8 mouse cellular contexts compared by ENCODE assay signal in the genomic region with DNA sequence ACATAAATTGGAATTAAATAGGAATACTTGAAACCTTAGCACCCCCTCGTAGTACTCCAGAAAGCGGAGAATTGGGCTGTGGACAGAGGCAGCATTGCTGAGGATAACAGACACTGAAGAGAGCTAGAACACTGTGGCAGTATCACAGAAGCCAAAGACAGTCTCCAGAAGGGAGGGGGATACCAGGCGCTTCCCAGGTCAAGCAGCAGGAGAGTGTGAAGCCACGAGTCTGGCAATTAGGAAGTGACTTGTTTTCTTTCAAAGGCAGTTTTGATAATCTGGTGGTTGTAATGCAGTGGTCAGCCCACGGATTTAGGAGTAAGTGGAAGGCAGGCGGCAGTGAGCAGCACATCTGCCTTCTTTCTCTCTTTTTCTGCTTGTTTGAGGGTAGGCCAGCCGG. TPM values are rescaled to one million over a fixed set of nuclear protein-coding genes. Genes with fewer than 3 reads are reported as not detected.
A peak's percentile ranks its signal among the peaks of the same experiment; 100 is the strongest.
DNase-seq lines count a peak whose midpoint lies in the region; ATAC-seq lines count a peak whose summit lies in the region.

No protein-coding gene starts in this region.

- WGBS in kidney, embryonic 15.5 days = 46% methylated on average over 7 of the region's 7 CpGs
- 35% methylated on average over 7 of the region's 7 CpGs for WGBS in embryonic facial prominence, embryonic 12.5 days
- WGBS in liver, embryonic 12.5 days (ENCODE audit: insufficient replicate concordance) = 42% methylated on average over 7 of the region's 7 CpGs

- no peak overlapping the region for H3K9ac ChIP-seq in kidney, embryonic 15.5 days
- no peak overlapping the region for H3K9ac ChIP-seq in embryonic facial prominence, embryonic 12.5 days
- H3K9ac ChIP-seq in liver, embryonic 12.5 days = no peak overlapping the region

- H3K36me3 ChIP-seq in kidney, embryonic 15.5 days = no peaks in the 10 kb centered on the region
- no peaks in the 10 kb centered on the region for H3K36me3 ChIP-seq in embryonic facial prominence, embryonic 12.5 days
- H3K36me3 ChIP-seq in liver, embryonic 12.5 days = no peaks in the 10 kb centered on the region

- H3K4me2 ChIP-seq in kidney, embryonic 15.5 days = peak overlapping the region; percentile 77
- H3K4me2 ChIP-seq in embryonic facial prominence, embryonic 12.5 days (replicated peaks) = peak overlapping the region; percentile 93
- peak overlapping the region; percentile 1; the same call in 1 of the 2 replicates for H3K4me2 ChIP-seq in liver, embryonic 12.5 days

- no peak for DNase-seq in kidney, adult 11 months
- peak; percentile 61 for DNase-seq in R1 (ENCODE audit: low read depth, low spot score)
- no peak for DNase-seq in left cerebral cortex, postnatal 25 days (ENCODE audit: low spot score in 2 of 2)
- DNase-seq in cerebellum, adult 18-20 months = no peak
- no peak for DNase-seq in adrenal gland, postnatal 36 days

- H3K9me3 ChIP-seq in kidney, embryonic 15.5 days (replicated peaks) = no peaks in the 10 kb centered on the region
- H3K9me3 ChIP-seq in embryonic facial prominence, embryonic 12.5 days = no peaks in the 10 kb centered on the region
- H3K9me3 ChIP-seq in liver, embryonic 12.5 days (replicated peaks) = no peaks in the 10 kb centered on the region

- H3K27ac ChIP-seq in kidney, embryonic 15.5 days = no peak overlapping the region
- H3K27ac ChIP-seq in embryonic facial prominence, embryonic 12.5 days = no peak overlapping the region
- H3K27ac ChIP-seq in liver, embryonic 12.5 days = no peak overlapping the region

- no peak for ATAC-seq in kidney, embryonic 15.5 days (replicated peaks; ENCODE audit: low FRiP score)
- no peak for ATAC-seq in embryonic facial prominence, embryonic 12.5 days (ENCODE audit: insufficient number of reproducible peaks, insufficient read depth, low FRiP score, low TSS enrichment)
- ATAC-seq in liver, embryonic 12.5 days = no peak

- peaks cover 16% of the 10 kb centered on the region for H3K4me1 ChIP-seq in kidney, embryonic 15.5 days
- peaks cover 8% of the 10 kb centered on the region; the same call in 1 of the 2 replicates for H3K4me1 ChIP-seq in embryonic facial prominence, embryonic 12.5 days
- H3K4me1 ChIP-seq in liver, embryonic 12.5 days = peaks cover 21% of the 10 kb centered on the region

- intact Hi-C loops in left cerebral cortex, postnatal 25 days (cut with DNase I) = loop anchor here (5.0 kb wide), 2 partner anchors 270 to 400 kb away; partner anchors contain the start of gene Urod

- H3K4me3 ChIP-seq in kidney, embryonic 15.5 days (replicated peaks) = peak overlapping the region; percentile 66
- no peak overlapping the region for H3K4me3 ChIP-seq in embryonic facial prominence, embryonic 12.5 days
- no peak overlapping the region for H3K4me3 ChIP-seq in liver, embryonic 12.5 days

- H3K27me3 ChIP-seq in kidney, embryonic 15.5 days = no peaks in the 10 kb centered on the region
- H3K27me3 ChIP-seq in embryonic facial prominence, embryonic 12.5 days = no peaks in the 10 kb centered on the region
- no peaks in the 10 kb centered on the region for H3K27me3 ChIP-seq in liver, embryonic 12.5 days (replicated peaks)

RNA-seq across cellular contexts. Expression of gene Tesk2, which starts 1.5 kb away (rescaled TPM):
- 7.6 and 7.7 TPM in 2 replicates for polyA plus RNA-seq in kidney, embryonic 15.5 days (2015; fragmentation: Nextera tagmentation; extraction: Ambion mirVana)
- 11.8 TPM in 2 replicates for polyA plus RNA-seq in embryonic facial prominence, embryonic 12.5 days (2016; fragmentation: Nextera tagmentation; extraction: Ambion mirVana)
- polyA plus RNA-seq in liver, embryonic 12.5 days (2016; fragmentation: Nextera tagmentation; extraction: Ambion mirVana) = 2.2 and 2.6 TPM in 2 replicates
- 1 to 10 TPM; 4.2 to 5.8 TPM for total RNA-seq in left cerebral cortex, postnatal 25 days (2021)
- 1 to 10 TPM; 2.9 to 5.9 TPM for total RNA-seq in adrenal gland, postnatal 36 days (2021)

RNA-seq across cellular contexts. Expression of gene Ccdc163, which starts 13.9 kb away (rescaled TPM):
- 30.3 and 31.7 TPM in 2 replicates for polyA plus RNA-seq in kidney, embryonic 15.5 days (2015; fragmentation: Nextera tagmentation; extraction: Ambion mirVana)
- 25.2 and 26.3 TPM in 2 replicates for polyA plus RNA-seq in embryonic facial prominence, embryonic 12.5 days (2016; fragmentation: Nextera tagmentation; extraction: Ambion mirVana)
- 17.3 and 17.5 TPM in 2 replicates for polyA plus RNA-seq in liver, embryonic 12.5 days (2016; fragmentation: Nextera tagmentation; extraction: Ambion mirVana)
- 1 to 10 TPM; 4.0 to 6.5 TPM for total RNA-seq in left cerebral cortex, postnatal 25 days (2021)
- 10 to 100 TPM; 16.2 to 19.2 TPM for total RNA-seq in adrenal gland, postnatal 36 days (2021)

RNA-seq across cellular contexts. Expression of gene Mmachc, which starts 14.0 kb away (rescaled TPM):
- 27.2 and 27.9 TPM in 2 replicates for polyA plus RNA-seq in kidney, embryonic 15.5 days (2015; fragmentation: Nextera tagmentation; extraction: Ambion mirVana)
- polyA plus RNA-seq in embryonic facial prominence, embryonic 12.5 days (2016; fragmentation: Nextera tagmentation; extraction: Ambion mirVana) = 26.4 and 28.5 TPM in 2 replicates
- 17.5 and 18.9 TPM in 2 replicates for polyA plus RNA-seq in liver, embryonic 12.5 days (2016; fragmentation: Nextera tagmentation; extraction: Ambion mirVana)
- 10 to 100 TPM; 16.2 to 17.1 TPM for total RNA-seq in left cerebral cortex, postnatal 25 days (2021)
- total RNA-seq in adrenal gland, postnatal 36 days (2021) = 10 to 100 TPM; 32.9 to 33.5 TPM

RNA-seq across cellular contexts. Expression of gene Prdx1, which starts 36.9 kb away (rescaled TPM):
- 1,497 and 1,602 TPM in 2 replicates for polyA plus RNA-seq in kidney, embryonic 15.5 days (2015; fragmentation: Nextera tagmentation; extraction: Ambion mirVana)
- 1,087 and 1,115 TPM in 2 replicates for polyA plus RNA-seq in embryonic facial prominence, embryonic 12.5 days (2016; fragmentation: Nextera tagmentation; extraction: Ambion mirVana)
- polyA plus RNA-seq in liver, embryonic 12.5 days (2016; fragmentation: Nextera tagmentation; extraction: Ambion mirVana) = 916 and 985 TPM in 2 replicates
- 100 to 1,000 TPM; 158 to 160 TPM for total RNA-seq in left cerebral cortex, postnatal 25 days (2021)
- 100 to 1,000 TPM; 682 to 824 TPM for total RNA-seq in adrenal gland, postnatal 36 days (2021)

Comparison
In these comparisons a context has a peak if more than half of its experiments do, and no peak if none do; other contexts are left out.
1. H3K4me2 ChIP-seq: peak in every context shown above with its lines; median percentile 93 in embryonic facial prominence, embryonic 12.5 days; 77 in kidney, embryonic 15.5 days; 1 in liver, embryonic 12.5 days.